Mouse (Mus musculus): ENCODE results near the gene Abcb9. TPM values are rescaled to one million over a fixed set of nuclear protein-coding genes. Genes with fewer than 3 reads are reported as not detected.
A peak's percentile ranks its signal among the peaks of the same experiment; 100 is the strongest.

Gene Abcb9
- polyA plus RNA-seq, 1 experiment = 37.8 TPM

- TF ChIP-seq CTCF (IDR thresholded peaks at IDR 0.05; ENCODE audit: extremely low read depth, insufficient read depth, low read length) = no peak
- TF ChIP-seq POLR2A (IDR thresholded peaks at IDR 0.05; ENCODE audit: extremely low read depth, insufficient read depth, low read length) = no peak
- H3K4me1 ChIP-seq (ENCODE audit: control insufficient read depth, insufficient read depth, low read length) = peaks cover 3% of the 10 kb centered on the region
- peak overlapping the region; percentile 70 for H3K27ac ChIP-seq (ENCODE audit: insufficient read depth, low read length)
- H3K4me3 ChIP-seq (ENCODE audit: insufficient read depth, low read length) = no peak overlapping the region
Measured at GRCm38 (mm10) chr5:124049249-124050045, 46.2 kb downstream of the Abcb9 start.

GRCm38 (mm10) chr5:124046741-124047401 lies 48.7 kb downstream of the Abcb9 start:
- TF ChIP-seq CTCF (IDR thresholded peaks at IDR 0.05; ENCODE audit: extremely low read depth, insufficient read depth, low read length) (no peak), POLR2A (IDR thresholded peaks at IDR 0.05; ENCODE audit: extremely low read depth, insufficient read depth, low read length) (no peak)
- no peak overlapping the region for H3K27ac ChIP-seq (ENCODE audit: insufficient read depth, low read length)
- H3K4me1 ChIP-seq (ENCODE audit: control insufficient read depth, insufficient read depth, low read length) = peaks cover 3% of the 10 kb centered on the region
- no peak overlapping the region for H3K4me3 ChIP-seq (ENCODE audit: insufficient read depth, low read length)

- TF ChIP-seq CTCF (IDR thresholded peaks at IDR 0.05; ENCODE audit: extremely low read depth, insufficient read depth, low read length) (no peak), POLR2A (IDR thresholded peaks at IDR 0.05; ENCODE audit: extremely low read depth, insufficient read depth, low read length) (no peak)
- Histone ChIP-seq H3K4me1 (ENCODE audit: control insufficient read depth, insufficient read depth, low read length) (peaks cover 3% of the 10 kb centered on the region), H3K27ac (ENCODE audit: insufficient read depth, low read length) (no peak overlapping the region), H3K4me3 (ENCODE audit: insufficient read depth, low read length) (no peak overlapping the region)
Measured at GRCm38 (mm10) chr5:124045453-124046010, 50.1 kb downstream of the Abcb9 start.

- Histone ChIP-seq H3K4me1 (ENCODE audit: control insufficient read depth, insufficient read depth, low read length) (no peaks in the 10 kb centered on the region; the same call in none of the 2 replicates), H3K27ac (ENCODE audit: insufficient read depth, low read length) (peak overlapping the region; percentile 36; the same call in 1 of the 2 replicates), H3K4me3 (ENCODE audit: insufficient read depth, low read length) (no peak overlapping the region)
- no peak for TF ChIP-seq POLR2A (IDR thresholded peaks at IDR 0.05; ENCODE audit: extremely low read depth, insufficient read depth, low read length)
- TF ChIP-seq CTCF (IDR thresholded peaks at IDR 0.05; ENCODE audit: extremely low read depth, insufficient read depth, low read length) = no peak
Measured at GRCm38 (mm10) chr5:124043999-124044398, 51.6 kb downstream of the Abcb9 start.

GRCm38 (mm10) chr5:124043212-124043978 lies 52.2 kb downstream of the Abcb9 start:
- TF ChIP-seq POLR2A (IDR thresholded peaks at IDR 0.05; ENCODE audit: extremely low read depth, insufficient read depth, low read length) = peak; percentile 59
- no peak for TF ChIP-seq CTCF (IDR thresholded peaks at IDR 0.05; ENCODE audit: extremely low read depth, insufficient read depth, low read length)
- no peak overlapping the region for H3K4me3 ChIP-seq (ENCODE audit: insufficient read depth, low read length)
- H3K27ac ChIP-seq (ENCODE audit: insufficient read depth, low read length) = peak overlapping the region; percentile 36
- no peaks in the 10 kb centered on the region; the same call in none of the 2 replicates for H3K4me1 ChIP-seq (ENCODE audit: control insufficient read depth, insufficient read depth, low read length)

- Histone ChIP-seq H3K27ac (ENCODE audit: insufficient read depth, low read length) (peak overlapping the region; percentile 10; the same call in 1 of the 2 replicates), H3K4me1 (ENCODE audit: control insufficient read depth, insufficient read depth, low read length) (no peaks in the 10 kb centered on the region), H3K4me3 (ENCODE audit: insufficient read depth, low read length) (no peak overlapping the region)
- TF ChIP-seq POLR2A (IDR thresholded peaks at IDR 0.05; ENCODE audit: extremely low read depth, insufficient read depth, low read length) = no peak
Measured at GRCm38 (mm10) chr5:124041097-124041496, 54.5 kb downstream of the Abcb9 start.

GRCm38 (mm10) chr5:124039602-124040001 lies 56.0 kb downstream of the Abcb9 start:
- H3K4me3 ChIP-seq (ENCODE audit: insufficient read depth, low read length) = no peak overlapping the region
- H3K4me1 ChIP-seq (ENCODE audit: control insufficient read depth, insufficient read depth, low read length) = no peaks in the 10 kb centered on the region
- no peak overlapping the region for H3K27ac ChIP-seq (ENCODE audit: insufficient read depth, low read length)
- TF ChIP-seq CTCF (IDR thresholded peaks at IDR 0.05; ENCODE audit: extremely low read depth, insufficient read depth, low read length) (no peak), POLR2A (IDR thresholded peaks at IDR 0.05; ENCODE audit: extremely low read depth, insufficient read depth, low read length) (no peak)

- Histone ChIP-seq H3K27ac (ENCODE audit: insufficient read depth, low read length) (no peak overlapping the region), H3K4me1 (ENCODE audit: control insufficient read depth, insufficient read depth, low read length) (no peaks in the 10 kb centered on the region), H3K4me3 (ENCODE audit: insufficient read depth, low read length) (no peak overlapping the region)
- TF ChIP-seq CTCF (IDR thresholded peaks at IDR 0.05; ENCODE audit: extremely low read depth, insufficient read depth, low read length) (no peak), POLR2A (IDR thresholded peaks at IDR 0.05; ENCODE audit: extremely low read depth, insufficient read depth, low read length) (no peak)
Measured at GRCm38 (mm10) chr5:124036836-124037235, 58.8 kb downstream of the Abcb9 start.

- H3K4me3 ChIP-seq (ENCODE audit: insufficient read depth, low read length) = no peak overlapping the region
- H3K4me1 ChIP-seq (ENCODE audit: control insufficient read depth, insufficient read depth, low read length) = no peaks in the 10 kb centered on the region
- H3K27ac ChIP-seq (ENCODE audit: insufficient read depth, low read length) = no peak overlapping the region
- no peak for TF ChIP-seq CTCF (IDR thresholded peaks at IDR 0.05; ENCODE audit: extremely low read depth, insufficient read depth, low read length)
- no peak for TF ChIP-seq POLR2A (IDR thresholded peaks at IDR 0.05; ENCODE audit: extremely low read depth, insufficient read depth, low read length)
Measured at GRCm38 (mm10) chr5:124036341-124036740, 59.3 kb downstream of the Abcb9 start.

All from cortical plate, adult 2 months (tissue).